Mouse (Mus musculus) effector memory CD4-positive, alpha-beta T cell, adult 7 months (primary cell): ENCODE results near the gene Pola1. TPM values are rescaled to one million over a fixed set of nuclear protein-coding genes. Genes with fewer than 3 reads are reported as not detected.

Experiments used
- polyA plus RNA-seq: library from polyadenylated mRNA; unstranded; fragments of 100-300 nt; shearing (Covaris generic); gene quantifications from one replicate; pipeline ENCODE4 v1.2.1, GENCODE M21; 2017

Pola1 gene
- 12.3 TPM for polyA plus RNA-seq

DNA sequence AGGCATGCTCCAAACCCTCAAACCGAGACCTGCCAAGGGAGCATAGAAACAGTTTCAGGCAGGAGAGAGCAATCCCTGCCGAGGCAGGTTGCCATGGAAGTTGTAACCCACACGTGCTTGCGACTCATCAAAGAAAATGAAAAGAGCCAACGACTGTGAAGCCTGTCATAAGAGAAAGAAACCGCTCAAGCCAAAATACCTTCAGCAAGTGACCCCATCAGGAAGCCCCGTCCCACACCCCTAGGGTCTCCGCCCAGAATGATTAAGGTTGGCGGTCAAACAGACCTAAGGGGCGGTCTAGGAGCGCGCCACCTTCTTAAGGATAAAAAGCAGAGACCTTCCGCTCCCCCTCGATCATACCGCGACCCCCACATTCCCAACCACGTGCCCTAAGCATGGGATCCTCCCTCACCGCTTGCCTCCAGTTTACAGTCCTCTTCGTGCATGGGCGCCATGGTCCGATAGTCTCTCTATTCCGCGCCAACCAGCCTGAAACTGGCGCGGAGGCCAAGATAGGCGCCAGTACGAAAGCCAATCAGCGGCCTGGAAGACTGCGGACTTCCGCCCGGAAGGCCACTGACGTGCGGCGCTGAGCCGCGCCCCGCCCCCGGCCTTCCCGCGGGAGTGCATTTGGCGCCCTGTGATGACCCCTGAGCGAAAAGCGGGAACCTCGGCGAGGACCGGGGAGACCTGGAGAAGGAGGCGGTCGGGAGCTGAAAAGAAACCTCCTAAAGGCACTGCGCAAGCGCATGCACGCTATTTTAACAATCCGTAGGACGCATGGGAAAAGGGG is at the start of gene Pola1:
Pola1 (minus strand) TSS at position 499 of the 793 bp plus-strand sequence.

GRCm38 (mm10) chrX:93654218-93655002 is 22.5 kb upstream of the Pola1 start, which contains the start of gene Pcyt1b:
TSS of gene Pcyt1b (plus strand) at chrX:93654863.

GRCm38 (mm10) chrX:93286291-93286893 is 345.6 kb downstream of the Pola1 start, which contains the start of gene Arx:
TSS of gene Arx (plus strand) at chrX:93286445.

Other genes with a start within 250 kb of the Pola1 start
- gene Pcyt1b, start 22.7 kb upstream of the Pola1 start, polyA plus RNA-seq = 0.38 TPM
- gene Pdk3, start 200.0 kb upstream of the Pola1 start, polyA plus RNA-seq = 22.4 TPM